Mouse (Mus musculus): Measurements from ENCODE around the gene Eml2.

Gene Eml2

GRCm38 (mm10) chr7:19162928-19163327, 13.3 kb upstream of the Eml2 start:
- no peak for DNase-seq (ENCODE audit: low read depth, low spot score)

GRCm38 (mm10) chr7:19163752-19164151, 12.5 kb upstream of the Eml2 start:
- DNase-seq (ENCODE audit: low read depth, low spot score) = no peak

GRCm38 (mm10) chr7:19164189-19164588, 12.0 kb upstream of the Eml2 start:
- DNase-seq (ENCODE audit: low read depth, low spot score) = peak; percentile 98

DNA sequence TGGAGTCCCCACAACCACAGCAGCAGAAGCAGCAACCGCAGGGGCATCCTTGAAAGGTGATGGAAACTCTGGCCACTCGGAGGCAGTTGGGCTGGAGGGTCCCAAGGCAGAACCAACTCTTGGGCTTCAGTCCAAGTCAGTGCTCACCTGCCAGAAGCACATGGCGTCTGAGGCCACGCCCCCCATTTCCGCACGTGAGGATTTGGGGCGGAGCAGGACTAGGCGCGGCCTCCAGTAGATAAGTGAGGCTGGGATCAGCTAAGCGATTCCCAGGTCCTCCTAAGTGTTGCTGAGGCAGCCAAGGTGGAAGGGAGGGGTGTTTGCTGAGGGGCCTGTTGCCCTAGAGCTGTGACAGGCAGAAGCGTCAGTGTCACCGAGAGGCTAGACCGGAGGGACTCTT, 11.2 kb upstream of the Eml2 start:
- peak; percentile 85 for DNase-seq (ENCODE audit: low read depth, low spot score)

DNA sequence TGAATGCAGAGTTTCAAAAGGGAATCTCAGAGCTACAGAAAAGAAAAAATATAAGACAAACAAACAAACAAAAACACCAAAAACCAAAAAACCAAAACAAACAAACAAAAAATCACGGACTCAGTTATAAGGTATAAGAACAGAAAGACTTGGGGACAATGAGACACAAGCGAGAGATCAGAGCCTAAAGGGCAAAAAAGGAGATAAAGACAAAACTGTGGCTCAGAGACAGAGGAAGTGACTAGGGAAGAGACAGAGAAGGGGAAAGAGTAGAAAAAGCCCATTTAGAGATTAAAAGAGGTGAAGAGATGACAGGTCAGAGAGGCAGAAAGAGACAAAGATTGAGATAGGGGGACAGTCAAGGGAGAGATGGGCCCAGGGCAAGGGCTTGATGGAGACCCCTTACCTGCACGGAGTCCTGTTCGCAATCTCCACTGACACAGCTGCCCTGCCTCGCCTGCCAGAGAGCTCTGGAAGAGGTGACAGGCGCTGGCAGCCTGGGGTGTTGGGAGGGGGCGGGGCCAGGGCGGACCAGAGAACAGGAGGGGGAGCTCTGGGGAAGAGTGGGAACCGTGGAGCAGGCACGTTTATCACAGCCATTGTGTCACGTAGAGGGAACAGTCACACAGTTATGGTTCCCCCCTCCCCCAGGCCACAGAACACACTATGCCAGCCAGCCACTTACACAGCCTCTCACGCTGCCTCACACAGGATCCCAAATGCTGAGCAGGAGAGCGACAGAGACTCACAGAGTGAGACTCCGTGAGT, 10.4 kb upstream of the Eml2 start, which contains the start of gene Gipr:
Gene Gipr, minus strand, starts transcription at position 472 of the 768 bp plus-strand sequence.
- peak; percentile 34 for DNase-seq (ENCODE audit: low read depth, low spot score)

DNA sequence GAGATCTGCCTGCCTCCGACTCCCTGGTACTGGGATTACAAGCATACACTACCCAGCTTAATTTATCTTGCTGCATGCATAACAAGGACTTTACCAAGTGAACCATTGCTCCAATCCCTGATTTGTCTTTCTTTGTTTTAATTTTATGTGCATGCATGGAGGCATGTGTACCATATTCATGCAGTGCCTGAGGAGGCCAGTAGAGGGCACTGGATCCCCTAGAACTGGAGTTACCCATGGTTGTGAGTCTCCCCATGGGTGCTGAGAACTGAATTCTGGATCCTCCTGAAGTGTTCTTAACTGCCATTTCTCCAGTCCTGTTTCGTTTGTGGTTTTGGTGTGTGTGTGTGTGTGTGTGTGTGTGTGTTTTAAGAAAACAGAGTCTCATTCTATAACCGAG, 9.2 kb upstream of the Eml2 start:
- peak; percentile 27 for DNase-seq (ENCODE audit: low read depth, low spot score)

- DNase-seq (ENCODE audit: low read depth, low spot score) = no peak
These were observed 6.7 kb upstream of the Eml2 start for GRCm38 (mm10) chr7:19169506-19169905.

GRCm38 (mm10) chr7:19170142-19170541, 6.1 kb upstream of the Eml2 start:
- DNase-seq (ENCODE audit: low read depth, low spot score) = no peak

GRCm38 (mm10) chr7:19171831-19172230, 4.4 kb upstream of the Eml2 start:
- no peak for DNase-seq (ENCODE audit: low read depth, low spot score)

GRCm38 (mm10) chr7:19172874-19173273, 3.3 kb upstream of the Eml2 start:
- DNase-seq (ENCODE audit: low read depth, low spot score) = peak; percentile 86

GRCm38 (mm10) chr7:19176516-19176947, 311 bp downstream of the Eml2 start:
- DNase-seq (ENCODE audit: low read depth, low spot score) = no peak

GRCm38 (mm10) chr7:19177216-19177615, 995 bp downstream of the Eml2 start:
- DNase-seq (ENCODE audit: low read depth, low spot score) = no peak

DNA sequence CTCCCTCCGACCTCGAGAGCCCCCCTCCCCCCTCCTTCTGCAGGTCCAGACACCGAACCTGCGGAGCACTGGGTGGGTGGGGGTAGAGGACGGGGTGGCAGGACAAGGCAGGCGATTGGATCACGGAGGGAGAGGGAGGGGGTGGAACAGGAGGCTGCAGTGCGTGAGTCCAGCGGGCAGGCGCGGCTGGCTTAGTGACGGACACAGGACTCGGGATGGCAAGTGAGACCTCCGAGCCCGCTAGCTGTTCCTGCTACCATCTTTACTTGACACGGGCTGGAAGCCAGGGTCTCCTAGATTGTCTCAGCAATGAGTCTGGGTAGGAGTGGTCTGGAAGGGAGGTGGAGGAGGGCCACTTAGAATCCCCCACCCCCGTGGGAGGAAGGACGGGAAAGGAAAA, 1.8 kb downstream of the Eml2 start:
- DNase-seq (ENCODE audit: low read depth, low spot score) = no peak

- DNase-seq (ENCODE audit: low read depth, low spot score) = peak; percentile 90
These were observed 2.3 kb downstream of the Eml2 start for GRCm38 (mm10) chr7:19178443-19179092.

DNA sequence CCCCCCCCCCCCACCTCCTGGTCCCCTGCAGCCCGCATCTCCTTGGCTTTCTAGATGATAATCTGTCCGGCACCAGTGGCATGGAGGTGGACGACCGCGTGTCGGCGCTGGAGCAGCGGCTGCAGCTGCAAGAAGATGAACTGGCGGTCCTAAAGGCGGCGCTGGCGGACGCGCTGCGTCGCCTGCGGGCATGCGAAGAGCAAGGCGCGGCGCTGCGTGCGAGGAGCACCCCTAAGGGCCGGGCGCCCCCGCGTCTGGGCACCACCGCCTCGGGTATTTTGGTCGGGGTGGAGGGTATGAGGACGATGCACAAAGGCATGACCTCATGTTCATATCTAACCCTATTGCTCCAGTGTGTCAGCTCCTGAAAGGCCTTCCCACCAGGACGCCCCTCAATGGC, 3.0 kb downstream of the Eml2 start:
- DNase-seq (ENCODE audit: low read depth, low spot score) = peak; percentile 79

- DNase-seq (ENCODE audit: low read depth, low spot score) = peak; percentile 85
These were observed 3.7 kb downstream of the Eml2 start for GRCm38 (mm10) chr7:19179936-19180335.

DNA sequence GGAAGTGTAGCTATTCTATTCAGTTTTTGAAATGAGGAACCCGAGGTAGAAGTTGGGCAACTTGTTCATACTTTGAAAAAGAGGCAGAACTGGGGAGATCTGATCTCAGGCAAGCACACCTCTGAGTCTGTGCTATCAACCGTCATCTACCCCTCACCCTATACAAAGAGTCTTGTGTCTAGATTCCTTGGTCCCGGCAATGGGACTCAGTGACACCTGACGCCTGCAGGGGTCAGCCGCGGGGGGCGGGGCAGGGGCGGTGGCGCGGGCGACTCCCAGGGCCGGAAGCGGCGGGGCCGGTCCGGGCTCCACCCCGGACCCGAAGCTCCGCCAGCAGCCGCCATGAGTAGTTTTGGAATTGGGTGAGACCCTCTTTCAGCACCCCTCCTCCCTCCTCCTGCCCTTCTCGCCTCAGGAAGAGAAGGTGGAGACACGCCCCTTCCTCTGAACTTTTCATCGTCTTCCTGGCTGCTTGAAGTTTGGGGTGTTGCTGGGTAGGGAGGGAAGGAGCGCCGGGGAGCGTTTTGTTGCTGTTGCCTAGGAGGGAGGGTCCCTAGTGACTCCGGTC, 4.7 kb downstream of the Eml2 start:
- DNase-seq (ENCODE audit: low read depth, low spot score) = peak; percentile 90

GRCm38 (mm10) chr7:19184250-19184649, 8.0 kb downstream of the Eml2 start:
- no peak for DNase-seq (ENCODE audit: low read depth, low spot score)

GRCm38 (mm10) chr7:19184758-19185157, 8.5 kb downstream of the Eml2 start:
- DNase-seq (ENCODE audit: low read depth, low spot score) = no peak

- peak; percentile 70 for DNase-seq (ENCODE audit: low read depth, low spot score)
These were observed 18.5 kb downstream of the Eml2 start for GRCm38 (mm10) chr7:19194676-19195075.

DNA sequence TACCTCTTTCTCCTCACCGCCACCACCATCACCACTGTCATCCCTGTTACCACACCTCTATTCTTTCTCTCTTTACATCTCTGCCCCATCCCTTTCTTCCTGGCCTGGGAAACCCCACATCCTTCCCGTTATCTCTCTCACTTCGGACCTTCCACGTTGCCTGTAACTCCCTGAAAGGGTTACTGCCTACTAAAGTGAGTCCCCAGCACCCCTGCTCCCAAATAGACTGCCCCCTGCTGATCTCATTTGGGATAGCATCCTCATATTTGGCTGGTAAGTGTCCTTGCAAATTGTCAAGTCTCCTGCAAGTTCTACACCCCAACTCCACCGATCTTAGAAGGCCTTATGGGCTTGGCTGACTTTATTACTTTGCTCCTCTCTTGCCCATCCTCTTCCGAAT, 20.5 kb downstream of the Eml2 start:
- DNase-seq (ENCODE audit: low read depth, low spot score) = peak; percentile 85

- peak; percentile 80 for DNase-seq (ENCODE audit: low read depth, low spot score)
These were observed 21.8 kb downstream of the Eml2 start for GRCm38 (mm10) chr7:19197985-19198384.

GRCm38 (mm10) chr7:19201660-19202059, 25.4 kb downstream of the Eml2 start:
- DNase-seq (ENCODE audit: low read depth, low spot score) = no peak

Measured in R1 (cell line).